Mouse (Mus musculus) embryonic facial prominence, embryonic 13.5 days (tissue): Measurements from ENCODE around the gene Prkaa2. TPM values are rescaled to one million over a fixed set of nuclear protein-coding genes. Genes with fewer than 3 reads are reported as not detected.

Source experiments
- ATAC-seq: fragments of 200-750 bp; cut with Nextera tagmentation; 2 replicates; pipeline ENCODE4 v1.8.0; 2017; ENCODE audit warnings: low read depth; ENCODE audit not compliant: insufficient number of reproducible peaks, insufficient read depth, low FRiP score, low TSS enrichment
- H3K27ac ChIP-seq: fragments of 300-500 bp; sonication (generic); 2 replicates; pipeline ENCODE4 v1.5.1; 2015; ENCODE audit warnings: moderate library complexity, mild to moderate bottlenecking, inconsistent platforms
- H3K27me3 ChIP-seq: fragments of 300-500 bp; sonication (generic); 2 replicates; pipeline ENCODE4 v1.6.1; 2015; ENCODE audit warnings: mild to moderate bottlenecking, inconsistent platforms
- H3K36me3 ChIP-seq: fragments of 300-500 bp; sonication (generic); 2 replicates; pipeline ENCODE4 v1.6.1; 2015; ENCODE audit warnings: mild to moderate bottlenecking, inconsistent platforms
- H3K4me1 ChIP-seq: fragments of 300-500 bp; sonication (generic); 2 replicates; pipeline ENCODE4 v1.6.1; 2015; ENCODE audit warnings: inconsistent platforms
- H3K4me2 ChIP-seq: fragments of 300-500 bp; sonication (generic); 2 replicates; pipeline ENCODE4 v1.6.1; 2015; ENCODE audit warnings: moderate library complexity, mild to moderate bottlenecking, inconsistent platforms
- H3K4me3 ChIP-seq: fragments of 300-500 bp; sonication (generic); 2 replicates; pipeline ENCODE4 v1.5.1; 2015; ENCODE audit warnings: mild to moderate bottlenecking, inconsistent platforms
- H3K9ac ChIP-seq: fragments of 300-500 bp; sonication (generic); 2 replicates; pipeline ENCODE4 v1.6.1; 2015; ENCODE audit warnings: mild to moderate bottlenecking, inconsistent platforms
- H3K9me3 ChIP-seq: fragments of 300-500 bp; sonication (generic); 2 replicates; pipeline ENCODE4 v1.6.1; 2016; ENCODE audit warnings: inconsistent platforms
- WGBS: fragments of 180-500 bp; shearing (Covaris S2); methylation state at CpG from one replicate; pipeline ENCODE4 v1.1.7; 2015; ENCODE audit warnings: mixed read lengths; 5-methylcytosine and 5-hydroxymethylcytosine counted together
- polyA plus RNA-seq: library from polyadenylated mRNA; unstranded; fragments of >200 nt; fragmentation: Nextera tagmentation; extraction: Ambion mirVana; gene quantifications from 2 replicates; pipeline ENCODE4 v1.2.1, GENCODE M21; 2015

Gene Prkaa2
- polyA plus RNA-seq, 1 experiment from 2014 or later: 1.5 TPM

DNA sequence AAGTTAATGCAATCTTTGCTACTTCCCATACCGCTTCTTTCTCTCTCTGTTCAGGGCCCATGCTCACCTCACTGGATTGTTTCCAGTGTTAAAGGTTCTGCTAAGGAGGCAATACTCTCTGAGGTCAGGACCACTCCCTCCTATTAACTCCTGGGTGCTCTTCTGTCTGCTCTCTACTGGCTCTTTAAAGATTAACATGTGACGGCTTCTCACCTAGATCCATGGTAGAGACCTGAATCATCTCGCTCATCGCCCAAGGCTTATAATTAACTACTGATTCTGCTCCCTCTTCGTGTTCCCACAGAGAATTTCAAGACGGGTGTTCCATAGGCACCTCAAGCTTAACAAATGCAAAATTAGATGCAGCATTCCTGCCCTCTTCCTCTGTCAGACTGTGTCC, 33.5 kb downstream of the Prkaa2 start:
- H3K4me2 ChIP-seq: no peak overlapping the region
- ATAC-seq: no peak
- no peak overlapping the region for H3K9ac ChIP-seq
- H3K9me3 ChIP-seq: no peaks in the 10 kb centered on the region
- no peaks in the 10 kb centered on the region for H3K4me1 ChIP-seq
- no peaks in the 10 kb centered on the region for H3K36me3 ChIP-seq
- H3K27ac ChIP-seq: no peak overlapping the region
- no peak overlapping the region for H3K4me3 ChIP-seq
- H3K27me3 ChIP-seq: no peaks in the 10 kb centered on the region
- 76% methylated on average over 6 of the region's 6 CpGs for WGBS

DNA sequence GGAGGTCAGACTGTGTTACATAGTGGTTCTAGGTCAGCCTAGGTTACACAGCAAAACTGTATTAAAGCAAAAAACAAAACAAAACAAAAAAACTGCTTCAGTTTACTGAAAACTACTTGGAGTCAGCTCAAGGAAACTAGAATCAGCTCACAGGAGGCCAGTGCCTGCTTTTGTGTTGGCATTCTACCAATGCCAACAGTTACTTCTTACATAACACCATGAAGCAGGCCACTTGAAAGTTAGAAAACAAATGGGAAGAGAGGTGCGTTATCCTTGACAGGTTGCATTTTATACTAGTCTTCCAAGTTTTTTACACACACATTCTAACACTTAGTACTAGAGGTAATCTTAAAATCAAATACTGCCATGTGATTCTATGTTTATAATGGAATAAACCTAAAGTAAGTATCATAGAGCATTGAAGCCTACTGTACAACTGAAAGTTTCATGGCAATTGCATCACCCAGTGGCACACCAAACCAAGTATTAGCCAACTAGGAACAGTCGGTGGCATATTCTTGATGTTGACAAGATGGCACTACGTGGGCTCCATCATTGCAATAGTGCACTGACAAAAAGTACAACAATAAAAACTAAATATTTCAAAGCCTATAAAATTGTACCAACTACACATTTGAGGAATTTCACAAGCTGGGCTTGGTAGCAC, 37.8 kb downstream of the Prkaa2 start:
- Histone ChIP-seq H3K4me3 (no peak overlapping the region), H3K4me1 (no peaks in the 10 kb centered on the region), H3K27ac (no peak overlapping the region), H3K4me2 (no peak overlapping the region), H3K9me3 (no peaks in the 10 kb centered on the region), H3K36me3 (no peaks in the 10 kb centered on the region), H3K27me3 (no peaks in the 10 kb centered on the region), H3K9ac (no peak overlapping the region)
- 94% methylated on average over 3 of the region's 3 CpGs for WGBS
- no peak for ATAC-seq

DNA sequence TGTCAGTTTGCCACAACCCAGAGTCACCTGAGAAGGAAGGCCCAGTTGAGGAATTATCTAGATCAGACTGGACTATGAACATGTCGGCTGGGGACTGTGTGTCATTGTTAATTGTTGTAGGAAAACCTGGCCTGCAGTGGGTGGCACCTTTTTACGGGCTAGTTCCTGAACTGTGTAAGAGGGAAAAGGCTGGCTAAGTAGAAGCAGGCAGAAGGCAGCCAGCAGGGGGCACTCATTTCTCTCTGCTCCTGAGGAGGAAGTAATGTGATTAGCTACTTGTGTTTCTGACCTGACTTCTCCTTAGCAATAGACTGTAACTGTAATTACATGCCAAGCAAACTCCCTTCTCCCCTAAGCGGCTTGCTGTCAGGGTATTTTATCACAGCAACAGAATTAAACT, 38.7 kb downstream of the Prkaa2 start:
- no peaks in the 10 kb centered on the region for H3K36me3 ChIP-seq
- H3K9me3 ChIP-seq: no peaks in the 10 kb centered on the region
- no peaks in the 10 kb centered on the region for H3K4me1 ChIP-seq
- H3K4me2 ChIP-seq: no peak overlapping the region
- ATAC-seq: no peak
- no peaks in the 10 kb centered on the region for H3K27me3 ChIP-seq
- 21% methylated on average over 3 of the region's 3 CpGs for WGBS
- no peak overlapping the region for H3K4me3 ChIP-seq
- no peak overlapping the region for H3K27ac ChIP-seq
- no peak overlapping the region for H3K9ac ChIP-seq

DNA sequence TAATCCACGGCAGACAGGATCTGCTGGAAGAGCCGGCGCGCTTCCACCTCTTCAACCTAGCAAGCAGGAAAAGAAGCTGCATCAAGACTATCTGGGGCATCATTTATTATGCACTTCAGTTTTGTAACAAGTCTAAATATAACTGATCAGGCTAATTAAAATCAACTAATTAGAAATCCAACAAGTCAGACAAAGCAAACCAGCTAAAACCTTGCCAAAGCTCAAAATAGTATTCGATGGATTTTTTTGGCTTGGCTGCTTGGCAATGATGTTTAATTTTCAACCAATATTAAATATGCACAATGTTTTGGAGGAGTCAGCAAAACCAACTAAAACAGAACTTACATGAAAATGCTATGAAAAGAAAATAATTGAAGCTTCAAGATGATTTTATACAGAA, 58.4 kb downstream of the Prkaa2 start:
- Histone ChIP-seq H3K4me3 (no peak overlapping the region), H3K36me3 (no peaks in the 10 kb centered on the region), H3K9ac (no peak overlapping the region), H3K4me2 (no peak overlapping the region), H3K9me3 (no peaks in the 10 kb centered on the region), H3K27ac (no peak overlapping the region), H3K4me1 (no peaks in the 10 kb centered on the region), H3K27me3 (no peaks in the 10 kb centered on the region)
- no peak for ATAC-seq
- 89% methylated on average over 5 of the region's 5 CpGs for WGBS

DNA sequence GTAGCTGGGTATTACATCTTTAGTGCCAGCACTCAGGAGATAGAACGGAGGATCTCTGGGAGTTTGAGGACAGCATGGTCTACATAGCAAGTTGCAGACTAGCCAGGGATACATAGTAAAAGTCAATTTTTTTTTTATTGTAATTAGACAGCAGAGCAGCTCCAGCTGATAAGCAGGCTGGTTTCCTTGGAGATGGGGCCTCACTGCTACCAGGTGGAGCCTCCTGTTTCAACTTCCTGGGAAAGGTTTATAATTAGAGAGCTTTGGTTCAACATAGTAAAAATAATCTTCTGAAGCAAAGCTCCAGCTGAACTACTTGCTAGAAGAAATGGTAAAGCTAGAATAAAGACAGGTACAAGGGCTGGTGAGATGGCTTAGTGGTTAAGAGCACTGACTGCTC, 59.6 kb downstream of the Prkaa2 start:
- Histone ChIP-seq H3K9ac (no peak overlapping the region), H3K4me2 (no peak overlapping the region), H3K4me1 (0 out of 2 replicates have a peak, but pooled peaks cover 5% of the 10 kb centered on the region), H3K36me3 (no peaks in the 10 kb centered on the region), H3K27me3 (no peaks in the 10 kb centered on the region), H3K27ac (no peak overlapping the region), H3K4me3 (no peak overlapping the region), H3K9me3 (no peaks in the 10 kb centered on the region)
- WGBS: 82% methylated on average over 1 of the region's 1 CpGs
- no peak for ATAC-seq

DNA sequence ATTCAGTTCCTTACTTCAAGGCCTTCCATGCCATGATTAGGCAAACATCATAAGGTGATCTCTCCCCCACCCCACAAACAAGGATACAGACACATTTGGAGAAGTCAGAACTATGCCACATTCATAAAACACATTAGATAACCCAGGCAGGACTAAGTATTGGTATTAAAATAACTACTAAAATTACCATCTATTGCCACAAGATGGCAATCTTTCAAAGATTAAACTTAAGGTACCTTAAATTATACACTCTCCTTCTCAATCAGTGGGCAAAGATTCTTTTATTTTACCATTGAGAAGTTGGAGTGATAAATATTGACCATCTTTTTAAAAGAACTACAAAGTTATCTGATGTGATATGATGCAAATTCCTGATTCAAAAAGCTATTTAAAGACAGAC, 75.4 kb downstream of the Prkaa2 start:
- H3K27ac ChIP-seq: no peak overlapping the region
- H3K4me3 ChIP-seq: no peak overlapping the region
- H3K36me3 ChIP-seq: no peaks in the 10 kb centered on the region
- no peak for ATAC-seq
- no peaks in the 10 kb centered on the region for H3K4me1 ChIP-seq
- H3K9me3 ChIP-seq: no peaks in the 10 kb centered on the region
- H3K9ac ChIP-seq: no peak overlapping the region
- no peak overlapping the region for H3K4me2 ChIP-seq
- no peaks in the 10 kb centered on the region for H3K27me3 ChIP-seq

DNA sequence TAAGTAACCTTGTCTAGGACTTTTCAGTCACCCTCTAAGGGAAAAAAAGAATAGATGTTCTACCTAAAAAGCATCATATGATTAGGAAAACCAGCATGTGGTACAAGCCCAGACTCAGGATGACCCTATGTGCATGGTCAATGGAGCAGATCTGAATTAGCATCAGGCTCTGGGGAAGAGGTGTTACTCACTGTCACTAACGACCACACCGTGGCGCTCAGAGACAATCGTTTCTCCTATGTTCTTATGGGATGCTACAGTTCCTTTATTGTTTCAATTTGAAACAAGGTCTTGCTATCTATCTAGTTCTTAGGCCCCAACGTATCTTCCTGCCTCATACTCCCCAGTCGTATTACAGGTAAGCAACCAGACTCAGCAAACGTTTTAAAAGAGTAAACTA, 76.5 kb downstream of the Prkaa2 start:
- no peaks in the 10 kb centered on the region for H3K36me3 ChIP-seq
- H3K9ac ChIP-seq: no peak overlapping the region
- H3K4me3 ChIP-seq: no peak overlapping the region
- WGBS: 51% methylated on average over 7 of the region's 7 CpGs
- H3K9me3 ChIP-seq: no peaks in the 10 kb centered on the region
- ATAC-seq: no peak
- no peak overlapping the region for H3K27ac ChIP-seq
- H3K4me2 ChIP-seq: no peak overlapping the region
- H3K27me3 ChIP-seq: no peaks in the 10 kb centered on the region
- no peaks in the 10 kb centered on the region for H3K4me1 ChIP-seq

DNA sequence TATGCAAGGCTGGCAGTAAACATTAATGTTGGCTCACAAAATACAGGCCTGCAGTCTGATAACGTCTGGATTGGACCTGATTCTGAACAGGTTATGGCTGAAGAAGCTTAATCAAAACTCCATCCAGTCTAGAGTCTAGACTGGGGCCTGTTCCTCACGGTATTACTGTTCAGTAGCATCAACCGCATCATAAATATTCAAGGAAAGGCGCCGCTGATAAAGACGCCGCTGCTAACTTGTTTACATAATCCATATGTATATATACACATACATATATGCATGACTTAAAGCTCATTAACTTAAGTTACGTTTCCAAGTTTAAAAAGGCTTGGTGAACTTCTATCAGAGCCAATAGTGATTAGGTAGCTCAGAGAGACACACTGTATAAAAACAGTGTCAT, 78.6 kb downstream of the Prkaa2 start:
- WGBS: 80% methylated on average over 8 of the region's 8 CpGs

DNA sequence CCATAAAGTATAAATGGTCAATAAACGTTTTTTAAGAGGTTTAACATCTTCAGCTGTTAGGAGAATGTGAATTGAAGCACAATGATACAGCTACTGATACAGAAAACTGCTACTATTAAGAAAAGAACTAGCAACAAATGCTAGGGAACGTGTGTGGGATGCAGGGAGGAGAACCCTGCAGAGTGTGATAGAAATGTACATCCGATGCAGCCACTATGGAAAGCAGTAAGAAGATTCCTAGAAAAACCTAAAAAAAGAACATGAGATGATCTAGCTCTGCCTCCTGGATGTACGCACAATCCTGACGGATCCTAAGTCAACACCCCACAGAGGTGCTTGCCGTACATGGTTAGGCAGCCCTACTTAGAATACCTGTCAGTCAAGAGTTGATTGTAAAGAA, 82.4 kb downstream of the Prkaa2 start:
- ATAC-seq: no peak
- 81% methylated on average over 6 of the region's 6 CpGs for WGBS
- no peak overlapping the region for H3K27ac ChIP-seq
- H3K9me3 ChIP-seq: no peaks in the 10 kb centered on the region
- H3K9ac ChIP-seq: no peak overlapping the region
- H3K4me2 ChIP-seq: no peak overlapping the region
- no peaks in the 10 kb centered on the region for H3K4me1 ChIP-seq
- no peaks in the 10 kb centered on the region for H3K27me3 ChIP-seq
- H3K36me3 ChIP-seq: no peaks in the 10 kb centered on the region
- no peak overlapping the region for H3K4me3 ChIP-seq

More for the DNA sequence above, 78.6 kb downstream of the Prkaa2 start:
- no peaks in the 10 kb centered on the region for H3K36me3 ChIP-seq
- no peak overlapping the region for H3K4me2 ChIP-seq
- H3K9ac ChIP-seq: no peak overlapping the region
- no peak overlapping the region for H3K4me3 ChIP-seq
- no peaks in the 10 kb centered on the region for H3K27me3 ChIP-seq
- H3K4me1 ChIP-seq: no peaks in the 10 kb centered on the region
- no peak for ATAC-seq
- no peak overlapping the region for H3K27ac ChIP-seq
- no peaks in the 10 kb centered on the region for H3K9me3 ChIP-seq

DNA sequence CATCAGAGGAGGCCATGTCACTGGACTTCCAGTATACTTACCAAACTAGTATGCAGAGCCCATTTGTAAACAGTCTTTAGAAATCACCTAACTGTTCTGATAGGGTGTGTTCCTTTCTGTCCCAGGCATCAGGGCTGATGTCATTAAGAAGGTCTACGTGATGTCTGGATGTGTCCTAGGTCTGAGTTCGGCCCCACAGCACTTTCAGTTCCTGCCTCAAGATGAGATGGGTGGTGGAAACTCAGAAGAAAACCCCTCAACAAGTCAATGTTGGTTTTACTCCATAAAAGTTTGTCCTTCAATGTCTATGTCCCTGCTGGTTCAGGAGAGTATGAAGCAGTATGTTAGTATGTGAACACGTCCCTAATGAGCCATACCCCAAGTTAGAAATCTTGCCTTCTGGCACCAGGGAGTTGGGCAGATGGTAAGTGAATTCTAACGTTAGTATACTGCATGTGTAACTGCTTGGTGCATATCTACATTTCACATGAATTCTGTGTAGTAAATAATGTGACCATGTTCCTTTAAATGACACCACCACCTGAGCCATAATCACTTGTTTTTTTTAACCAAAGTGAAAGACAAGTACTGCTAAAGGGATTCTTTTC, 93.6 kb downstream of the Prkaa2 start:
- WGBS: 80% methylated on average over 4 of the region's 4 CpGs
- no peak overlapping the region for H3K27ac ChIP-seq
- H3K4me1 ChIP-seq: no peaks in the 10 kb centered on the region
- ATAC-seq: no peak
- no peaks in the 10 kb centered on the region for H3K9me3 ChIP-seq
- no peak overlapping the region for H3K4me2 ChIP-seq
- H3K9ac ChIP-seq: no peak overlapping the region
- H3K27me3 ChIP-seq: no peaks in the 10 kb centered on the region
- no peaks in the 10 kb centered on the region for H3K36me3 ChIP-seq
- H3K4me3 ChIP-seq: no peak overlapping the region

DNA sequence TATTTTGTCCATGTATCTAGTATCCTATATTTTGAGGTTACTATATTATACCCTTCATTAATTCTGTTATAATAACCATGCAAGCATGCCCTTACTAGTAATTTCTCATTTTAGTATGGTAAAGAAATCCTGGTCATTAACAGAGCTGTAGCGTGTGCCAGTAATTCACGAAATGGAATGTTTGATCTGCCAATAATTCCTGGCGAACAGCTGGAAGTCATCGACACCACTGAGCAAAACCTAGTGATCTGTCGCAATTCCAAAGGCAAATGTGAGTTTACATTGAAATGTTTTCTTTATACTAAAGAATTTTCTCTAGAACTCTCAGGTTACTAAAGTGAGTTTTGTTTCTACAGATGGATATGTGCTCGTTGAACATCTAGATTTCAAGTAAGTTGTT, 94.2 kb downstream of the Prkaa2 start:
- H3K27me3 ChIP-seq: no peaks in the 10 kb centered on the region
- no peaks in the 10 kb centered on the region for H3K4me1 ChIP-seq
- H3K36me3 ChIP-seq: no peaks in the 10 kb centered on the region
- ATAC-seq: no peak
- WGBS: 47% methylated on average over 6 of the region's 6 CpGs
- H3K4me2 ChIP-seq: no peak overlapping the region
- H3K27ac ChIP-seq: no peak overlapping the region
- no peak overlapping the region for H3K4me3 ChIP-seq
- no peaks in the 10 kb centered on the region for H3K9me3 ChIP-seq
- no peak overlapping the region for H3K9ac ChIP-seq

DNA sequence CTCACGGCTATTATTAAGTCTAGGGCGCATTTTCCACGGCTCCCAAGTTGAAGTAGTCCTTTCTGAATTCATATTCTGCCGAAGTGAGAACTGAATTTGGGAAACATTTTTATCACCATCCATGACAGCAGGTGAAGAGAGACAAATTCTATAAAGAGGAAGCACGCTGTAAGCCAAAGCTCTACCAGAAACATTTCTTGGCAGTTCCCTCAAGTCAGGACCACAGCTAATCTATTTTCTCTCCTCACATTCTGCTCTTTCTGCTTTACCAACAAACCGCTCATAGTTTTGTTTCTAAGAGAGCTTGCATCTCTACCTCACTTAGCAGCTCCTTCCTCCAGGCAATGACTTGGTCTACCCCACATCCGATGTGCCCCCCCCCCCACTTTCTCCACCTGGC, 96.0 kb downstream of the Prkaa2 start:
- Histone ChIP-seq H3K27me3 (no peaks in the 10 kb centered on the region), H3K9me3 (no peaks in the 10 kb centered on the region), H3K9ac (no peak overlapping the region), H3K27ac (no peak overlapping the region), H3K4me1 (no peaks in the 10 kb centered on the region), H3K36me3 (no peaks in the 10 kb centered on the region), H3K4me3 (no peak overlapping the region), H3K4me2 (no peak overlapping the region)
- ATAC-seq: no peak
- 92% methylated on average over 7 of the region's 7 CpGs for WGBS
